Mouse (Mus musculus): ENCODE measurements around the gene Srd5a1.

Gene Srd5a1

DNA sequence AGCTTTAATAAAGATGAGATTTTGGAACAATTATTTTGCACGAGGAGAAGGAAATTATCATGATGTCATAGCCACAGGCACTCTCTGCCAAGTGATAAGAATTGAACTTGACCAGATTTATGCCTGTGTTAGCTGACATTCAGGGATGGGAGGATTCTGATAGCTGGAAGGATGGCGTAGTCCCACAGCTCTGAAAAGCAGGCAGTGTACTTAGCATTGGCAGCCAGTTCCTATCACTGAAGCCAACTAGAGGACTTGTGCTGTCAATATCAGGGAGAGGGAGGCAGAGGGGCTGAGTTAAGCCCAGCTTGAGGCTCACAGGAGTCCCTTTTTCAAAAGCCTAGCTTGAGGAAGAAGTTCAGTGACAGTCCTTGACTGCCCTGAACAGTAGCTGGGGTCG lies 13.3 kb upstream of the Srd5a1 start:
- 75% methylated on average over 3 of the region's 3 CpGs for WGBS

DNA sequence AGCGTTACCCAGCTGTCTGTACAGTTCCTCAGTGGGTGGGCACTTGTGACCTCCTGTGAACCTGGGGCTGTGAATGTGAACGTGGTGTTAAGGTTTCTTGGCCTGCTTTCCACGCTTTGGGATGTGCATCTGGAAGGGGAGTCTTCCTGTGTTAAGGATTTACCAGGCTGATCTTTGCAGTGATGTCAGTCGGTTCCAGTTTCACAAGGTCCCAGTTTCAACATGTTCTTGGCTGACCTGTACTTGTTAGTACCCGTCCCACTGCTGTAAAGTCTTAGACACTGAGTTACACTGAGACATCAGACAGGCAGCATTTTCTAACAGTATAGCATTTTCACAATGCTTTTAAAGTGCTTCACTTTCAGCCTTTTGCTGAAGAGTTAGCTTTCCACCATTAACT lies 12.6 kb upstream of the Srd5a1 start:
- WGBS, result 73% methylated on average over 5 of the region's 5 CpGs

DNA sequence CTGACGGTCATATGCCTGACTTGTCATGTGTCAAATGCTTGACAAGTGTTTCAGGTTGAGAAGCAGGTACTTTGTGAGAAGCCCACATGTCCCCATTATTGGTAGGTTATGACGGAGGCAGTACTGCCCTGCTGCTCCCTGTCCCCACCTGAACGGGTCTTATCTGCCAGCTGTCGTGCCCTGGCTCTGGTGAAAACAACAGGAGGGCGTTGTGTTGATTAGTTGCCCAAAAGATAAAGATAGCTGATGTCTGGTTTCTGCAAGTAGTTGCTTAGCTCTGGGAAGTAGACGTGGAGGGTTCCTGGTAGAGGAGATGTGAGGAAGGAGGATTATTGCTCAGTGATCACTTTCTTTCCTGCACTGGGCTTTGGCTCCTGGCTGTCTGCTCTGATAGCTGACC lies 5.5 kb upstream of the Srd5a1 start:
- 92% methylated on average over 6 of the region's 6 CpGs for WGBS

DNA sequence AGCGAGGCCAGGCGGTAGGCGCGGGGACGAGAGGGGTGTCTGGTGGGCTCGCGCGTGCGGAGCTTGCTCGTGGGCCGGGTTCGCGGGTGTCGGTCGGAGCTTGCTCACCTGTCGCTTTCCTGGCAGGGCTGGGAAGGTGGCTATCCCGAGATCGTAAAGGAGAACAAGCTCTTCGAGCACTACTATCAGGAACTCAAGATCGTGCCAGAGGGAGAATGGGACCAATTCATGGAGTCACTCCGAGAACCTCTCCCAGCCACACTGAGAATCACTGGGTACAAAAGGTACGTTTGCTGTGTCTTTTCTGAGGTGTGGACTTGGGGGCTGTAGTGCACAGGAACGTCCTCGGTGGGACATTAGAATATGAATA lies 918 bp upstream of the Srd5a1 start:
- under 1% methylated on average over 24 of the region's 24 CpGs for WGBS

DNA sequence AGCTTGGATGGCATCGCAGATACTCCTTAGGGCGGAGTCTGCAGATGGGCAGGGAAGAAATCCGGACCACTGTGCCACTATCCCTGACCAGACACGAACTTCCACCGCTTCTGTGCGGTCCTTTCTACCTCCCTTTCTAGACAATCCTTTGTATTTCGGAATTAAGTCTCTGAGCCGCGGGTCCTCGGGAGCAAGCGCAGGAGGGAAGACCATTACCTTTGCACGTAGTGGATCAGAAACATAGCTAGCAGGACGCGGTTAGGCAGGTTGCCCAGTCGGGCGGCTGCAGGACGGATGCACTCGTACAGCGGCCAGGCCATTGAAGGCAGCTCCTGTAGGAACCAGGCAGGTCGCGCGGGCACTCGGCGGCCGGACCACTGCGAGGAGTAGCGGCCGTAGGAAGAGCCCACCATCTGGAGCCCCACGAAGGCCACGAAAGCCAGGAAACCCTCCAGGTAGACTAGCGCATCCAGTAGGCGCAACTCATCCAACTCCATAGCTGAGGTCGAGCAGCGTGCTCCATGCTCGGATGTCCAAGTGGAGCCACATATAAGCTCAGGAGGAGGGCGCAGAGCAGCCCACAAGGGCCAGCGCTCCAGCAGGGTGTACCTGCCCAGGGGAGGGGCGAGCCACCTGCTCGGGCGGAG lies 368 bp downstream of the Srd5a1 start:
- under 1% methylated on average over 40 of the region's 40 CpGs for WGBS

DNA sequence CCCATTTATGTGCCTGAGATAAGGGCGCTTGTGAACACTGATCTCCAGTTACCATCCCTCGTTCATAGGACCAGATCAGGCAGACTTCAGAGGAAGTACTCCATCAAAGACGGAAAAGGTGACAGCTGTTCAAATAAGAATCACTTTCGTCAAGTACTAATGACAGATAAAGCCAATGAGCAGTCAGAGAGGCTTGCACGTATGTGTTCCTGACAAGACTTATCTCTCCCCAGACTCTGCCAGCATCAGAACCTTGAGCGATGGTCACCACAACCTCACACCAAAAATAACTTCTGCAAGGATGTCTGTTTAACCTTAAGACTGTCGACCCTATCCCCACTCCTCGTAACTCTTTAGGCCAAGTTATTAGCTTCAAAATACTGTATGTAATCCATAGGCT lies 2.5 kb downstream of the Srd5a1 start:
- 88% methylated on average over 8 of the region's 8 CpGs for WGBS

DNA sequence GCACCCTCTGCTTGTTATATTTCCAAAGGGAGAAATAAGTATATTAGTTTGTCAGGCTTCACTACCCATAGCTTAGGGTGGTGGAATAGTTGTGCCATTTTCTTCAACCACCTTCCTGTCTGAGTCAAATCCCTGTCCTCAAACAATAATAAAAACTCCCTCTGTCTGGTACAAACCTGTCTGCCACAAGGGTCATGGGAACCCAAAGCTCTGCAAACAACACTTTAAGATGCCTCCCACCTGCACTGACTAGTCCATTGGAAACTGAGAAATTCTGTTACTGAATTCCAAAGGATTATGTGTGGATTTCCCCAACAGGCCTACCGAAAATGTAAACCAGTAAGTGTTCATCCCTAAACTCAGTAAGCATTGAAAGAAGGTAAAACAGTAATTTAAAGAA lies 6.6 kb downstream of the Srd5a1 start:
- 88% methylated on average over 1 of the region's 1 CpGs for WGBS

DNA sequence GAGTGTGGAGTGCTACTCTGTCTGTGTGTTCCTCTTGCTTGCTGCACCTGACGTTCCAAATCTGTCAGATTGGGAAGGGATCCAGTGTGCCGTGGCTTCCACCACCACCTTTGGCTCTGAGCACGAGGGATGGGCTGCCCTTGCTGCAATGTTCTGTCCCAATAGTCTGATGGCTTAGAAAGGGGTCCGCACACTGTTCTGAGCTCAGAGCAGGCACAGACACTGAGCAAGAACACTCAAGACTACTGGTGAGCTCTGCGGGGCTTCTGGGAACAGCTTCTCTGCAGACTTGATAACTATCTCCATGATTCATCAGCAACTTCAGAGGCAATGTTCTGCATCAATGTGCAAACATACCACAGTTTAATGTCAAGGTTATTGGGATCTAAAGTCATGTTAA lies 9.9 kb downstream of the Srd5a1 start:
- WGBS, result 82% methylated on average over 5 of the region's 5 CpGs

DNA sequence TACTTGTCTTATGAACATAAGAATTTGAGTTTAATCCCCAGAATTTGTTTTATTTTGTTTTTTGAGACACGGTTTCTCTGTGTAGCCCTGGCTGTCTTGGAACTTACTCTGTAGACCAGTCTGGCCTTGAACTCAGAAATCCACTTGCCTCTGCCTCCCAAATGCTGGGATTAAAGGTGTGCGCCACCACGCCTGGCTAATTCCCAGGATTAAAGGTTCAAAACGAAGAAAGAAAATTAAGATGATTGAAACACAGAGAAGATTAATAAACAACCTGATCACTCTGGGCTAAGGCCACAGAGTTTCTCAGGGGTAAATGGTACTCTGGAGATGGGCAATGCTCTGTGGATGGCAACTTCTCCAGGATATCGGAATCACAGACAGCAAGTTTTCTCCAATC lies 10.4 kb downstream of the Srd5a1 start:
- WGBS, result 95% methylated on average over 5 of the region's 5 CpGs

DNA sequence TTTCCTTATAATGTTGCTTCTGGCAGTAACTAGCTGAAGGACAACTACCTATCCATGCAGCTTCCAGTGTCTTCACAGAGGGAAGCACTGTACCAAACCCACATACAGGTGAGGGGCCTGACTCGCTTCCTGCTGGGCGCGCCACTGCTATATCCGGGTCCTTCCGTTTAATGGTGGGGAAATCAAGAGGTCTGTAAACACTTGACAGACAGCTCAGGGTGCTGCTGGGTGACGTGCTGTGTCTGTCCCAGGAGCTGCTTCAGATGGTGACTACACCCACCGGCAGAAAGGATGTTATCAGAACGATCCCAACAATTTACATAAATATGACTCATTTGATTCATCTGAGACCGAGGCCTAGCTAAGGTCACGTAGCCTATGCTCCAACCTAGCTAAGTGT lies 12.4 kb downstream of the Srd5a1 start:
- WGBS, result 86% methylated on average over 10 of the region's 10 CpGs

DNA sequence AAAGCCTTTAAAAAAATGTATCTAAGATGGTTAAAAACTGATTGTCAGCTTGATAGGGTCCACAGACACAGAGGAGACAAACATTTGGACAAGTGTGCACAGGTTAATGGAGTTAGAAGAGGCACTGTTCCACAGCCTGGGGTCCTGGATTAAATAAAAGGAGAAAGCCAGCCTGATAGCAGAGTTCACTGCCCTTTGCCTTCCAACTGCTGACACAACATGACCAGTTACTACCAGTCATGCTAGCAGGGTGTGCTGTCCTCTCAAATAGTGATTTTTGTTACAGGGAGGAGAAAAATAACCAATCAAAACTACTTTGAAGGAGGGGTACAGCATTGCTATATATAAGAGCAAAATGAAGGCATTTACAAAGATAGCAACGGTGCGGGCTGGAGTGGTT lies 14.7 kb downstream of the Srd5a1 start:
- 81% methylated on average over 2 of the region's 2 CpGs for WGBS

DNA sequence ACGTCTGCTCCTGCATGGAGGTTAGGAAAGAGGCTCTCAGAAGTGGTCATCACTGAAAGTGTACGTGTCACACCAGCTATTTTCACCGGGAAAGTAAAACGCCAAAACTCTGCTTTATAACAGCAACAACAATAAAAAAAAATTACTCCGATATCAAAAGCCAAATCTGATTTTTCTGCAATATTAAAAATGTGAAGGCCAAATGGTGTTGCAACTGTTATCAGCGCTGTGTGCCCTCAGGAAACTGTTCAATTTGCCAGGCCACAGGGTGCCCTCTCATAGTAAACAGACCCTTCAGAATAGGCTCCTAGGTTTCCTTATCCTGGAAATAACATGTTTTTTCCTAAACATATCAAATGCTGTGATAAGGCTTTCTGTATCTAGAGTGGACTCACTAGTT lies 15.3 kb downstream of the Srd5a1 start:
- 92% methylated on average over 6 of the region's 6 CpGs for WGBS

DNA sequence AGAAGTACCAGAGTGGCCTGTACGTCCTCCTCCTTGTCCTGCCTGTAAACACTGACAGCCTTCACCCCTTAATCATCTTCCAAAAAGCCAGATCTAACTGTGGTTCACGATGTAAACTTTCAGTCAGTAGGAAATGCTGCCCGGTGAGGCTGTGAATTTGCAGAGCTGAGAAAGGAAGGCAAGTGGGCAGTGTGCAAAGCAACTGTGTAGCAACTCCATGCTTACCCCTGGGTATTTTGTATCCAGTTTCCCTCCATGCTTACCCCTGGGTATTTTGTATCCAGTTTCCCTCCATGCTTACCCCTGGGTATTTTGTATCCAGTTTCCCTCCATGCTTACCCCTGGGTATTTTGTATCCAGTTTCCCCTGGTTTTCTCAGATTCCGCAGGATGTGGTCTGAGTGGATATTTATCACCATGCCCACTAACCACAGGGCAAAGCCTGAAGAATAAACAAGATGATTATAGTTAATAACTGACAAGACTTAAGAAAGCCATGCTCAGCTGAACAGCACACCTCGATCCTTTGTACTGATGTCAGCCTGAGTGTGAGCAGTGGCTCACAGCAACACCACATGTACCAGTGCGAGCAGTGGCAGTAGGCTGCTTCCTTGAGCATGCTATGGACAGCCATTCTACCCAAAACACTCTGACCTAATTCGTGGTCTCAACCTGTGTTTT lies 16.5 kb downstream of the Srd5a1 start:
- WGBS, result 80% methylated on average over 7 of the region's 7 CpGs

DNA sequence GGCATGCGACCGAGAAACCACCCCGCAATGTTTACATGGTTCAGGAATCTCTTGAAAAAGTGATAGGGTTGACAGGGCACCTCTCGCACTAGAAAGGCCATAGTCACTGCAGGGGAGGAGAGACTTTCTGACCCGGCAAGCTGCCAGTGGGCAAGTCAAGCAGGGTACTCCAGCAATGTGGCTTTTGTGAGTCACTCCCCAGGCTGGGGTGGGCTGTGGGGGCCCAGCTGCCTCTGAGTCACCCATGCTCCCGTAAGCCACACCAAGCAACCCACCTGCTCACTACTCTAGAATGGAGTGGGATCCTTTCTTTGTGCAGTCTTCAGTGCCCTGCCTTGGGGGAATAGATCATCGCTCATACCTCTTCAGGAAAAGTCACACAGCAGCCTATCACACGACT lies 17.8 kb downstream of the Srd5a1 start:
- 87% methylated on average over 8 of the region's 8 CpGs for WGBS

DNA sequence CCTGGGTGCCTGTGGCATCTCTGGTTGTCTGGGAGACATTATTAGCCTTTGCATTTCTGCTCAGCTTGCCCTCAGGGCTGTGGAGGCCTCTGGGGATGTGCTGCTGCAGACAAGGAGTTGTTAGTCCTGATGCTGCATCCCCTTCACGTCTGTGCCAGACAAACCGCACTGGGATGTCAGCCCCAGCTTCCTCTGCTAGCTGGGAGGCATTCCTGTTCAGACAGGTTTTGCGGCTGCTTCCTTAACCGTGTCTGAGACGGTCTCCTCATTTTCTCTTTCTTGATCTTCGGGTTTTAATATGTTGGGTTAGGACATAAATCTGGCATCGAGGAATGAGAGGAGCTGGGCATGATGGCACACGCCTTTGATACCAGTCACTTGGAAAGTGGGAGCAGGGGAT lies 19.0 kb downstream of the Srd5a1 start:
- 89% methylated on average over 8 of the region's 8 CpGs for WGBS

DNA sequence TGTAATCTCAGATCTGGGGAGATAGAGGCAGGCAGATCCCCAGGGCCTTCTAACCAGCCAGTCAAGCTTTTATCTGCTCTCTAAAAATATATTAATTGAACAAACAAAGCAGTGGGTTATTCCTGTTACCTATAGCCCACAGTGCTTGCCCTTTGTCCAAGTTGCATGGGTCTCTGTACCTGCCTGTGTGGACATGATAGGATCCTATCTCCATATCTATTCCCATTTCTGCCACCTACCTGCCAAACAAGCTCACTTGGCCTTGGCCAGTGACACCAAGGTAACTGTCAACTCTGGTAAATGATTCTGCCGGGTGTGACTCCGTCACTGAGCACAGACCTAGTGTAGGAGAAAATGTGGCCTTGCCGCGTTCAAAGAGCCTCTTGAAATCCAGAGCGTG lies 19.9 kb downstream of the Srd5a1 start:
- WGBS, result 97% methylated on average over 5 of the region's 5 CpGs

DNA sequence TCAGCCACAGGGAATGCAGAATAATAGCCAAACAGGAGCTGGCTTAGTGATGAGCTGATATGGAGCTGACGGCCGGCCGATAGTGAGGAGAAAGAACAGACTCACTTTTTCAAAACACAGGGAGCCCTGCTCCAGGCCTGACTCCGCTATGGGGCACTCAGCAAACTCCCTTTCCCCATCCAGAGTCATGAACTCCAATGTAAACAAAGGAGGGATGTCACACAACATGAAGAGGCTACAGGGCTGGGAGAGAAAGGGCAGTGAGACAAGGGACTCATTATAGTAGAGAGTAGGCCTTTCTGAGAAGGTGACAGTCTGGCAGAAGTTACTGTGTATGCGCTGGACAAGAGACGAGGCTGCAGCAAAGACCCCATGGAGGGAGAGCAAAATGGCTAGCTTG lies 23.0 kb downstream of the Srd5a1 start:
- 76% methylated on average over 6 of the region's 6 CpGs for WGBS

DNA sequence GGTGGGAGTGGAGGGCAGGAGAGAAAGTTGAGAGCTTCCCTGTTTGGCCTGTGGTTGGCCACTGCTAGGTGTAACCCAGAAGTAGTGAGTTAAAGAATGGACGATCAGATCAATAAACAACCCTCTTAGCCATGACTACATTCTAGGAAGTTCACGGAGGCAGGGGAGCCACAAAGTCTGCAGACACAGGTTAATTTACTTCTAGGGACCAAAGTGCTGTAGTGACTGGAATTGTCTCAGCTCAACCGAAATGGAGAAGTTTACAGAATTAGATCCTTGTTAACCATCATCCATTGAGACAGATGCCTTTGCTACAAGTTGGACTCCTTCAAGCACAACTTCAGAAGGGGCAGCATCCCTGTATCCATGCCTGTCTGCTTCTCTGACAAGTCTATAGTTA lies 23.4 kb downstream of the Srd5a1 start:
- 90% methylated on average over 3 of the region's 3 CpGs for WGBS

DNA sequence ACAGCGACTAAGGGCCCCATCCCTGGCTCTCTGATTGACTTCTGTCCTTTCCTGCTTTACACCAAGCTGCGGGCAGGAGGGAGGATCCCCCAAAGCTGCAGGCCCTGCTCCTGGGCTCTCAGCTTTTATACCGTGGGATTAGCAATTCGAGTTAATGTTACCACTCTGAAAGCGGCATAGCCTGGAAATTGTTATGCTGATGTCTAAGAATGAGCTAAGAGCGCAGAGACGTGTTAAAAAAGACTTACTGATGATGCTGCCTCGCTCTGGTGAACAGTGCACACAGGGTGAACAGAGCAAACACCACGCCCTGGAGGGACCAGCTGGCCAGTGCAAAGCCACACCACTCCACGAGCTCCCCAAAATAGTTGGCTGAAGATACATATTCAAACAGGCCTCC lies 24.9 kb downstream of the Srd5a1 start:
- 61% methylated on average over 10 of the region's 10 CpGs for WGBS

DNA sequence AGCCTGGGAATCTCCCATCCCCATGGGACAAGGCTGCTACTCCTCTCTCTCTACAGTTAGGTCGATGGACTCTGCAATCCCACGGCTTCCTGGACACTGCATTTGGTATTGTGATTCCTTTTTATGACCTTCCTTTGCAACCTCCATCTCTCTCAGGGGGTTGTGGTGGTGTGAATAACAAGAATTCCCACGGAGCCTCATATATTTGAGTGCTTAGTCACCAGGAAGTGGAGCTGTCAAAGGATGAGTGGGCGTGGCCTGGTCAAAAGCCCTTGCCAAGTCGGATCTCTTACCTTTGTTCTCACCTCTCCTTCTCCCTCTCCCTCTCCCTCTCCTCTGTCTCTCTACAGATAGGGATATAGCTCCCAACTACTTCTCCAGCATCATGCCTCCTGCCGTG lies 25.4 kb downstream of the Srd5a1 start:
- WGBS, result 58% methylated on average over 6 of the region's 6 CpGs

DNA sequence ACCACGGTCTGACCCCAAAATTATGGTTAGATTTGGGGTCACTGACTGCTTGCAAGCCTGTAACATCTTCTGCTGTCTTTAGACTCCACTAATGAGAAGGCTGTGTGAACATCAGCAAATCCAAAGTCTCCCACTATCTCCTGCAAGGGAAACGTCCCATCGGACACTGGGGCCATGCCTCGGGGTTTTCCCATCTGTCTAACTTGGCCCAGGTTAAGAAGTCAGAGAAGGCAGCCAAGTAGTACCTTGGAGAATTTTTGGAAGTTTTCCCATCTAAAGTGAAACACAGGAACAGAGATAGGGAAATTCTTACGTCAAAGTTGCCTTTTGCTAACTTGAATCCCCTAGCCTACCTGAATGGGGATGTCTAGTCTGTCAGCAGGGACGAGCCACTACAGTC lies 27.7 kb downstream of the Srd5a1 start:
- WGBS, result 94% methylated on average over 6 of the region's 6 CpGs

DNA sequence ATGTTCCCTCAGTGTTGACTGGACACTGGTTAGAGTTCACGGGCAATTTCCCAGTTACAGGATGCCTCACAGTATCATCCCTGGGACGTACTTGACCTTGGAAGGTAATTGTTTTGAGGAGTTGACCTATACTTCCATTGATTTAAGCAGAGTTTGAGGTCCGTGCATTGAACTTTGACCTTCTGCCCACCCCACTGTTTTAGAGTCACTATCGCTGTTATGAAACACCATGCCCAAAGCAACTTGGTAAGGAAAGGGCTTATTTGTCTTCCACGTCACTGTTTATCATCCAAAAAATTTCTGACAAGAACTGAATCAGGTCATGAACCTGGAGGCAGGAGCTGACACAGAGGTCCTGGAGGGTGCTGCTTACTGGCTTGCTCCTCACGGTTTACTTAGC lies 28.8 kb downstream of the Srd5a1 start:
- 94% methylated on average over 6 of the region's 6 CpGs for WGBS

DNA sequence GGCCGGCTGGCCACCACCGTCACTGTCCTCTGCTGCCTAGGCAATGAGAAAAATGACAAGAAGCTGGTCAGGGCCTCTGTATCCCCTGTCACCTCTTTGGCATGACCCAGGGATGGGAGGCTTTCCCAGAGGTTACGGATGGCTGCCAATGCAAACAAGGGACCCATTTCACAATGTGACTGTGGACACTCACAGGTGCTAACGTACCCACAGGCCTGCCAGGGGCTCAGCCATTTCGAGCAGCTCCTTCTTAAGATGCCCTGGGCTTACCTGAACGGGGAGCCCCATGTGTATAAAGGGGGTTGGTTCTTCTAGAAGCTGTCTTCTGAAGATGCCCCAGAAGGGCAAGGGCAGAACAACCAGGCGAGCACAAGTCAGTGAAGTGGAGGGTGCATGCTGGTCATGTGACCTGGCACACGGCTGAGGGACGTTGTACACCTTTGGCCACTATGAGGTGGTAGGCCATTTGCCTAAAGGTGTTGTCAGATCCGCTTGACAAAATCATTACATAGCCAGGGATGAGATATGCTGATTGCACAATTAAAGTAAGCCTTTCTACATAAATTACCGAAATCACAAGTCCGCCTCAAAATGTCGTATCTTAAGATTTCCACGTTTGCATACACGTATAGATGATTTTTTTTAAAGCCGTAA lies 33.9 kb downstream of the Srd5a1 start:
- 94% methylated on average over 16 of the region's 16 CpGs for WGBS

DNA sequence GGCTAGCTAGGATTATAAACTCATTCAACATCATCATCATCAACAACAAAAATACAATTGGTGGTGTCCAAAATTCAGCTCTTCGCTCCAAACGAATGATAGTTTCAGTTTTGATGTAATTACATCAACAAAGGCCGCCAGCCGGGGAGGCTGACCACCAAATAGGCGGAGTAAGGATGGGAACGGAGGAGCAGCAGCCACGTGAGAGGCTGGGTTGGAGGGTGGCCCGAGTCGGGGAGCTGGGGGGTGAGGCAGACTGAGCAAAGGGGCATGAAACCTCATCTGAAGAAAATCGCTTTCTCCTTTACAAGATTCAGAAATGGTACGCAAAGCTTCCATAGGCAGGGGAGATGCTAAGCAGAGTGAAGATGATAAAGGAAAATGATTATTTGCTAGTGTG lies 34.6 kb downstream of the Srd5a1 start:
- WGBS, result 74% methylated on average over 11 of the region's 11 CpGs

Data from cerebral cortex, adult 2 months (tissue).